Mouse (Mus musculus) ES-E14 (cell line): ENCODE measurements at regions not wholly inside any gene's neighbourhood (a gene's known extent, or its start where the extent isn't known, plus 50 kb on each side); places are given as distances from the start of the nearest gene placed in this dataset.

Experiments
- DNase-seq: peaks from one replicate; pipeline ENCODE4 v3.0.0-alpha.2; 2013; ENCODE audit warnings: low read depth, low spot score
- H3K27ac ChIP-seq: 2 replicates; pipeline ENCODE4 v1.5.1; 2012; ENCODE audit warnings: low read depth, mild to moderate bottlenecking, low read length, moderate library complexity, mixed read lengths; ENCODE audit not compliant: poor library complexity, insufficient read depth, severe bottlenecking
- H3K36me3 ChIP-seq: 2 replicates; pipeline ENCODE4 v1.6.1; 2012; ENCODE audit warnings: mild to moderate bottlenecking, low read length, moderate library complexity, mixed read lengths; ENCODE audit not compliant: control insufficient read depth, poor library complexity, insufficient read depth, severe bottlenecking
- H3K4me1 ChIP-seq, 2 experiments: fragments of 150-350 bp in 1 of 2; sonication (generic) in 1 of 2; 2 replicates each; pipeline ENCODE4 v1.6.1; 2012; ENCODE audit warnings: low read length in 2 of 2, mild to moderate bottlenecking in 1 of 2, mixed read lengths in 1 of 2; ENCODE audit not compliant: control insufficient read depth in 2 of 2, insufficient read depth in 2 of 2, poor library complexity in 1 of 2
- H3K4me3 ChIP-seq, 2 experiments: fragments of 150-350 bp in 1 of 2; sonication (generic) in 1 of 2; 2 replicates each; pipeline ENCODE4 v1.5.1; 2012; ENCODE audit warnings: low read length in 2 of 2, low read depth in 1 of 2, mild to moderate bottlenecking in 1 of 2, mixed read lengths in 1 of 2; ENCODE audit not compliant: insufficient read depth in 1 of 2, poor library complexity in 1 of 2, severe bottlenecking in 1 of 2
- H3K9ac ChIP-seq: 2 replicates; pipeline ENCODE4 v1.6.1; 2012; ENCODE audit warnings: low read depth, mild to moderate bottlenecking, low read length, mixed read lengths; ENCODE audit not compliant: poor library complexity, insufficient read depth, severe bottlenecking
- H3K9me3 ChIP-seq: fragments of 150-350 bp; sonication (generic); 2 replicates; pipeline ENCODE4 v1.6.1; 2012; ENCODE audit warnings: low read depth, mild to moderate bottlenecking, low read length; ENCODE audit not compliant: control insufficient read depth, insufficient read depth
- CHD2 ChIP-seq: IDR thresholded peaks from 2 replicates; pipeline ENCODE4 v1.6.1; 2014; ENCODE audit warnings: mild to moderate bottlenecking, low read depth, low read length, inconsistent platforms
- HCFC1 ChIP-seq: IDR thresholded peaks from 2 replicates; pipeline ENCODE4 v1.6.1; 2012; ENCODE audit warnings: low read length, inconsistent platforms, borderline replicate concordance; ENCODE audit not compliant: insufficient read depth
- MAFK ChIP-seq: IDR thresholded peaks from 2 replicates; pipeline ENCODE4 v1.6.1; 2014; ENCODE audit warnings: mild to moderate bottlenecking, low read depth, low read length, inconsistent platforms; ENCODE audit not compliant: insufficient read depth
- ZC3H11A ChIP-seq: IDR thresholded peaks from 2 replicates; pipeline ENCODE4 v1.6.1; 2012; ENCODE audit warnings: low read depth, mild to moderate bottlenecking, inconsistent platforms, low read length, borderline replicate concordance
- ZNF384 ChIP-seq: IDR thresholded peaks from 2 replicates; pipeline ENCODE4 v1.6.1; 2012; ENCODE audit warnings: low read depth, low read length, inconsistent platforms
- in situ Hi-C, 2 experiments: fragments of 600-800 bp; cut with MboI; formaldehyde crosslinking; loops; one replicate each; pipeline ENCODE4 v1.15.1; 2025; ENCODE audit warnings: low sequenced_read_pairs in 2 of 2, inconsistent platforms in 1 of 2; ENCODE audit not compliant: unreplicated experiment in 2 of 2

DNA sequence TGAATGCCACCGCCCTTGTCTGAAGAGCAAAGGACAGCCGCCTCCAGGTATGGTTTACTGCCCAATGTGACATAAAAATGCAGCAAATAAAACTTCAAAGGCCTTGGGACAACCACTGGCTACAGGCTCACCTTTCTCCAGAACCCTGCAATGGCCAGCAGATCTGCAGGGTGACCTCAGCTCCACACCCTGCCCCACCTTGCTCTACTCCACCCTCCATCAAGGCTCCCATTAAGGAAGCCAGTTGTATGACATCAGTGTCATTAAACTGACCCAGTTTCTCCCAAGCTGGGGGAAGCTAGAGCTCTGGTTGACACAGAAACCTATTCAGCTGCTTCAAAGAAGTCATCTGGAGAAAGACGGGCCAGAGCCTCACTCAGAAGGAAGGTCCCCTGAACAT lies 310.2 kb downstream of the Tbc1d1 start:
- DNase-seq, result no peak
- H3K9me3 ChIP-seq, result no peaks in the 10 kb centered on the region
- TF ChIP-seq CHD2 (no peak), ZNF384 (no peak)
- in situ Hi-C loops, result no loop called here
- no peaks in the 10 kb centered on the region for H3K36me3 ChIP-seq
- H3K27ac ChIP-seq, result no peak overlapping the region
- no peak overlapping the region for H3K9ac ChIP-seq
- H3K4me3 ChIP-seq, result no peak overlapping the region
- no peaks in the 10 kb centered on the region for H3K4me1 ChIP-seq

GRCm38 (mm10) chr5:64467856-64468255 lies 311.8 kb downstream of the Tbc1d1 start:
- Histone ChIP-seq H3K9ac (no peak overlapping the region), H3K4me1 (no peaks in the 10 kb centered on the region), H3K9me3 (no peaks in the 10 kb centered on the region), H3K36me3 (no peaks in the 10 kb centered on the region), H3K27ac (no peak overlapping the region), H3K4me3 (no peak overlapping the region)
- TF ChIP-seq ZC3H11A, result no peak
- DNase-seq, result no peak
- in situ Hi-C loops, result no loop called here

DNA sequence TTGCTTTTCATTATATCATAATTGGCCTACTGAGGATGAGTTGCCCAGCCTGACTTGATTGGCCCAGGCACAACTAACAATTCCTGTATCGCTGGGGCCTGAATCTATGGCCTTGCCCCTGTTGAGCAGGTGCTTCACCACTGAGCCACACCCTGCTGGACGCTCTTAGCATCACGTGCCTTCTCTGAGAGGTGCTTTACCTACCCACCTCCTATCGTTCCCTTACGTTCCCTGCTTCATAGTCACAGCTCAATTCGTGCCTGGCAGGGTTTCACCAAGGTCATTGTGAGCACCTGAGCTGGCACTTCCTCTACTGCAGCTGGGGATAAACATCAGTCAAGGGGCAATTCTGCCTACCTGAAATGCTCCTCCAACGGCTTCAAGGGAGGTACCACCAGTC lies 312.2 kb downstream of the Tbc1d1 start:
- H3K4me3 ChIP-seq, result no peak overlapping the region
- no peak overlapping the region for H3K9ac ChIP-seq
- H3K9me3 ChIP-seq, result no peaks in the 10 kb centered on the region
- H3K36me3 ChIP-seq, result no peaks in the 10 kb centered on the region
- no peak for TF ChIP-seq ZNF384
- TF ChIP-seq CHD2, result no peak
- TF ChIP-seq MAFK, result no peak
- no peak for TF ChIP-seq ZC3H11A
- no peak overlapping the region for H3K27ac ChIP-seq
- DNase-seq, result no peak
- in situ Hi-C loops, result no loop called here
- H3K4me1 ChIP-seq, result no peaks in the 10 kb centered on the region

DNA sequence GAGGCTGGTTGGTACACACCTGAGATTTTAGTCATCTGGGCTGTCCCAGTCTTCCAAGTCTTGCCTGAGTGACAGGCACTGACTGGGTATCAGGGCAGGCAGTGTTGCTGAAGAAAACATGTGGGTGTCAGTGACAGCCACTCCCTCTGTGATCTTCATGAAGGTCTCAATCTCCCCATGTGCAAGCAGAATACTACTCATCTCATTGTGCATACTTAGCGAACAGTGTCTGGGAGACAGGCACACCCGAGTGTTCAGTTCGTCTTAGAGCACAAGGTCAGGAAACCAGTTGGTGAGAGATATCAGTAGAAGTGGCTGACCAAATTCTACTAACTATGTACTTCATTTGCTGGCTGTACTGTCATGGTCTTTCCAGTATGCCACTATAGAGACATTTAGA lies 315.9 kb downstream of the Tbc1d1 start:
- no peak for TF ChIP-seq MAFK
- TF ChIP-seq ZNF384, result no peak
- TF ChIP-seq HCFC1, result no peak
- no peak for TF ChIP-seq ZC3H11A
- TF ChIP-seq CHD2, result no peak
- in situ Hi-C loops, result no loop called here
- Histone ChIP-seq H3K9ac (no peak overlapping the region), H3K27ac (no peak overlapping the region), H3K4me3 (no peak overlapping the region), H3K9me3 (no peaks in the 10 kb centered on the region), H3K4me1 (no peaks in the 10 kb centered on the region), H3K36me3 (no peaks in the 10 kb centered on the region)
- no peak for DNase-seq

GRCm38 (mm10) chr5:64472415-64472814 lies 316.3 kb downstream of the Tbc1d1 start:
- Histone ChIP-seq H3K4me3 (no peak overlapping the region), H3K9me3 (no peaks in the 10 kb centered on the region), H3K4me1 (no peaks in the 10 kb centered on the region), H3K27ac (no peak overlapping the region), H3K9ac (no peak overlapping the region), H3K36me3 (no peaks in the 10 kb centered on the region)
- DNase-seq, result no peak
- TF ChIP-seq MAFK (no peak), CHD2 (no peak)
- in situ Hi-C loops, result no loop called here
